Mouse (Mus musculus) liver, embryonic 15.5 days (tissue): ENCODE data around the gene Cox7a2. TPM values are rescaled to one million over a fixed set of nuclear protein-coding genes. Genes with fewer than 3 reads are reported as not detected.

ENCODE experiments used
- ATAC-seq: fragments of 200-750 bp; cut with Nextera tagmentation; 2 replicates; pipeline ENCODE4 v1.8.0; 2017; ENCODE audit warnings: moderate number of reproducible peaks, mild to moderate bottlenecking, moderate library complexity; ENCODE audit not compliant: insufficient read depth
- H3K27ac ChIP-seq: fragments of 300-500 bp; sonication (generic); replicated peaks from 2 replicates; pipeline ENCODE4 v1.5.1; 2015; ENCODE audit warnings: mild to moderate bottlenecking, inconsistent platforms
- H3K27me3 ChIP-seq: fragments of 300-500 bp; sonication (generic); 2 replicates; pipeline ENCODE4 v1.6.1; 2015; ENCODE audit warnings: mild to moderate bottlenecking, inconsistent platforms
- H3K36me3 ChIP-seq: fragments of 300-500 bp; sonication (generic); replicated peaks from 2 replicates; pipeline ENCODE4 v1.6.1; 2015; ENCODE audit warnings: moderate library complexity, mild to moderate bottlenecking, inconsistent platforms
- H3K4me1 ChIP-seq: fragments of 300-500 bp; sonication (generic); replicated peaks from 2 replicates; pipeline ENCODE4 v1.6.1; 2015; ENCODE audit warnings: inconsistent platforms
- H3K4me2 ChIP-seq: fragments of 300-500 bp; sonication (generic); 2 replicates; pipeline ENCODE4 v1.6.1; 2015; ENCODE audit warnings: moderate library complexity, mild to moderate bottlenecking, inconsistent platforms
- H3K4me3 ChIP-seq: fragments of 300-500 bp; sonication (generic); replicated peaks from 2 replicates; pipeline ENCODE4 v1.5.1; 2015; ENCODE audit warnings: mild to moderate bottlenecking, inconsistent platforms
- H3K9ac ChIP-seq: fragments of 300-500 bp; sonication (generic); 2 replicates; pipeline ENCODE4 v1.6.1; 2015; ENCODE audit warnings: moderate library complexity, mild to moderate bottlenecking, inconsistent platforms
- H3K9me3 ChIP-seq: fragments of 300-500 bp; sonication (generic); replicated peaks from 2 replicates; pipeline ENCODE4 v1.6.1; 2016; ENCODE audit warnings: inconsistent platforms
- WGBS: fragments of 180-500 bp; shearing (Covaris S2); methylation state at CpG from one replicate; pipeline ENCODE4 v1.1.7; 2015; ENCODE audit warnings: mixed read lengths; ENCODE audit not compliant: insufficient replicate concordance; 5-methylcytosine and 5-hydroxymethylcytosine counted together
- polyA plus RNA-seq: library from polyadenylated mRNA; unstranded; fragments of >200 nt; fragmentation: Nextera tagmentation; extraction: Ambion mirVana; gene quantifications from 2 replicates; pipeline ENCODE4 v1.2.1, GENCODE M21; 2015

The Cox7a2 gene
- polyA plus RNA-seq, 1 experiment from 2014 or later = 436 TPM

- no peak for ATAC-seq
- 61% methylated on average over 3 of the region's 3 CpGs for WGBS
- Histone ChIP-seq H3K36me3 (no peaks in the 10 kb centered on the region), H3K4me3 (no peak overlapping the region), H3K9me3 (no peaks in the 10 kb centered on the region), H3K27me3 (no peaks in the 10 kb centered on the region), H3K4me1 (peaks cover 14% of the 10 kb centered on the region), H3K9ac (no peak overlapping the region), H3K27ac (no peak overlapping the region), H3K4me2 (no peak overlapping the region)
Observed at GRCm38 (mm10) chr9:79784439-79784838, 24.8 kb upstream of the Cox7a2 start.

- no peak overlapping the region for H3K4me3 ChIP-seq
- H3K36me3 ChIP-seq = peaks cover 5% of the 10 kb centered on the region; the same call in 1 of the 2 replicates
Observed at GRCm38 (mm10) chr9:79779354-79779753, 19.7 kb upstream of the Cox7a2 start.

GRCm38 (mm10) chr9:79766991-79767545 lies 7.4 kb upstream of the Cox7a2 start:
- no peak for ATAC-seq
- WGBS = 83% methylated on average over 5 of the region's 5 CpGs

More at GRCm38 (mm10) chr9:79779354-79779753, 19.7 kb upstream of the Cox7a2 start:
- ATAC-seq = no peak
- Histone ChIP-seq H3K9ac (no peak overlapping the region), H3K4me1 (peaks cover 4% of the 10 kb centered on the region; the same call in 1 of the 2 replicates), H3K27ac (no peak overlapping the region), H3K9me3 (no peaks in the 10 kb centered on the region), H3K4me2 (no peak overlapping the region), H3K27me3 (no peaks in the 10 kb centered on the region)
- WGBS = 52% methylated on average over 2 of the region's 2 CpGs

GRCm38 (mm10) chr9:79765329-79765728 lies 5.7 kb upstream of the Cox7a2 start:
- no peak overlapping the region for H3K9ac ChIP-seq
- no peak overlapping the region for H3K4me2 ChIP-seq
- no peaks in the 10 kb centered on the region for H3K27me3 ChIP-seq
- ATAC-seq = no peak
- no peaks in the 10 kb centered on the region for H3K36me3 ChIP-seq
- H3K4me1 ChIP-seq = peaks cover 5% of the 10 kb centered on the region
- H3K4me3 ChIP-seq = no peak overlapping the region
- no peaks in the 10 kb centered on the region for H3K9me3 ChIP-seq
- no peak overlapping the region for H3K27ac ChIP-seq
- WGBS = 57% methylated on average over 4 of the region's 4 CpGs

More at GRCm38 (mm10) chr9:79766991-79767545, 7.4 kb upstream of the Cox7a2 start:
- Histone ChIP-seq H3K4me2 (no peak overlapping the region), H3K4me3 (no peak overlapping the region), H3K27me3 (no peaks in the 10 kb centered on the region), H3K4me1 (0 out of 2 replicates have a peak, but pooled peaks cover 3% of the 10 kb centered on the region), H3K27ac (no peak overlapping the region), H3K9ac (no peak overlapping the region), H3K36me3 (peaks cover 7% of the 10 kb centered on the region; the same call in 1 of the 2 replicates), H3K9me3 (no peaks in the 10 kb centered on the region)

- no peak for ATAC-seq
- peaks cover 8% of the 10 kb centered on the region; the same call in 1 of the 2 replicates for H3K36me3 ChIP-seq
- no peak overlapping the region for H3K9ac ChIP-seq
- H3K27me3 ChIP-seq = no peaks in the 10 kb centered on the region
- H3K9me3 ChIP-seq = no peaks in the 10 kb centered on the region
- no peak overlapping the region for H3K27ac ChIP-seq
- H3K4me2 ChIP-seq = no peak overlapping the region
- H3K4me1 ChIP-seq = peaks cover 25% of the 10 kb centered on the region
- H3K4me3 ChIP-seq = no peak overlapping the region
- WGBS = 66% methylated on average over 6 of the region's 6 CpGs
Observed at GRCm38 (mm10) chr9:79762519-79762918, 2.8 kb upstream of the Cox7a2 start.

- no peaks in the 10 kb centered on the region for H3K27me3 ChIP-seq
- H3K4me2 ChIP-seq = peak overlapping the region; percentile 84
- peaks cover 25% of the 10 kb centered on the region for H3K4me1 ChIP-seq
- no peaks in the 10 kb centered on the region for H3K9me3 ChIP-seq
- ATAC-seq = peak; percentile 27
- WGBS = 6% methylated on average over 14 of the region's 14 CpGs
- H3K4me3 ChIP-seq = peak overlapping the region; percentile 93
- peak overlapping the region; percentile 85 for H3K9ac ChIP-seq
- H3K27ac ChIP-seq = peak overlapping the region; percentile 76
- peaks cover 23% of the 10 kb centered on the region for H3K36me3 ChIP-seq
Observed at GRCm38 (mm10) chr9:79760076-79760475, 398 bp upstream of the Cox7a2 start.

GRCm38 (mm10) chr9:79755311-79755710 lies 4.4 kb downstream of the Cox7a2 start:
- H3K9me3 ChIP-seq = no peaks in the 10 kb centered on the region
- H3K36me3 ChIP-seq = peaks cover 50% of the 10 kb centered on the region

GRCm38 (mm10) chr9:79751846-79752245 lies 7.8 kb downstream of the Cox7a2 start:
- Histone ChIP-seq H3K36me3 (peaks cover 37% of the 10 kb centered on the region), H3K9me3 (no peaks in the 10 kb centered on the region), H3K9ac (no peak overlapping the region), H3K27ac (no peak overlapping the region), H3K4me2 (no peak overlapping the region), H3K4me1 (no peaks in the 10 kb centered on the region), H3K4me3 (no peak overlapping the region), H3K27me3 (no peaks in the 10 kb centered on the region)
- 66% methylated on average over 8 of the region's 8 CpGs for WGBS
- no peak for ATAC-seq

More at GRCm38 (mm10) chr9:79755311-79755710, 4.4 kb downstream of the Cox7a2 start:
- Histone ChIP-seq H3K4me2 (no peak overlapping the region), H3K27ac (no peak overlapping the region), H3K4me3 (no peak overlapping the region), H3K9ac (no peak overlapping the region), H3K27me3 (no peaks in the 10 kb centered on the region), H3K4me1 (peaks cover 20% of the 10 kb centered on the region)
- ATAC-seq = no peak
- 88% methylated on average over 4 of the region's 4 CpGs for WGBS

- H3K36me3 ChIP-seq = peaks cover 32% of the 10 kb centered on the region
- no peak for ATAC-seq
Observed at GRCm38 (mm10) chr9:79750709-79751108, 9.0 kb downstream of the Cox7a2 start.

GRCm38 (mm10) chr9:79745036-79745435 lies 14.6 kb downstream of the Cox7a2 start:
- ATAC-seq = no peak
- Histone ChIP-seq H3K27me3 (no peaks in the 10 kb centered on the region), H3K4me2 (no peak overlapping the region), H3K9ac (no peak overlapping the region), H3K9me3 (no peaks in the 10 kb centered on the region), H3K4me3 (no peak overlapping the region), H3K4me1 (no peaks in the 10 kb centered on the region), H3K27ac (no peak overlapping the region), H3K36me3 (no peaks in the 10 kb centered on the region)
- 62% methylated on average over 4 of the region's 4 CpGs for WGBS

More at GRCm38 (mm10) chr9:79750709-79751108, 9.0 kb downstream of the Cox7a2 start:
- no peaks in the 10 kb centered on the region for H3K9me3 ChIP-seq
- no peak overlapping the region for H3K4me3 ChIP-seq
- 48% methylated on average over 7 of the region's 7 CpGs for WGBS
- H3K27me3 ChIP-seq = no peaks in the 10 kb centered on the region
- no peak overlapping the region for H3K9ac ChIP-seq
- no peaks in the 10 kb centered on the region for H3K4me1 ChIP-seq
- no peak overlapping the region for H3K27ac ChIP-seq
- no peak overlapping the region for H3K4me2 ChIP-seq

- no peaks in the 10 kb centered on the region for H3K36me3 ChIP-seq
- H3K9me3 ChIP-seq = no peaks in the 10 kb centered on the region
- WGBS = 63% methylated on average over 6 of the region's 6 CpGs
- ATAC-seq = no peak
- H3K4me2 ChIP-seq = no peak overlapping the region
- H3K4me1 ChIP-seq = no peaks in the 10 kb centered on the region
- H3K27me3 ChIP-seq = no peaks in the 10 kb centered on the region
- H3K27ac ChIP-seq = no peak overlapping the region
- no peak overlapping the region for H3K9ac ChIP-seq
- no peak overlapping the region for H3K4me3 ChIP-seq
Observed at GRCm38 (mm10) chr9:79735608-79736007, 24.1 kb downstream of the Cox7a2 start.

GRCm38 (mm10) chr9:79730301-79730700 lies 29.4 kb downstream of the Cox7a2 start:
- H3K4me3 ChIP-seq = no peak overlapping the region
- no peaks in the 10 kb centered on the region for H3K27me3 ChIP-seq
- H3K4me1 ChIP-seq = no peaks in the 10 kb centered on the region
- no peaks in the 10 kb centered on the region for H3K9me3 ChIP-seq
- ATAC-seq = no peak
- no peak overlapping the region for H3K27ac ChIP-seq
- H3K36me3 ChIP-seq = no peaks in the 10 kb centered on the region
- no peak overlapping the region for H3K4me2 ChIP-seq
- no peak overlapping the region for H3K9ac ChIP-seq
- 56% methylated on average over 5 of the region's 5 CpGs for WGBS
